Mouse (Mus musculus): ENCODE results near the gene Brd3os.

- no peak for TF ChIP-seq POLR2A (IDR thresholded peaks at IDR 0.05; ENCODE audit: borderline replicate concordance, extremely low read depth, low read depth, low read length)
- no peak for TF ChIP-seq CTCF (IDR thresholded peaks at IDR 0.05; ENCODE audit: insufficient read depth, low read length)
Measured at GRCm38 (mm10) chr2:27426406-27426854, 15.7 kb upstream of the Brd3os start.

All from lung, adult 2 months (tissue).